Mouse (Mus musculus) G1E (cell line): ENCODE data around the gene Akt3.

Experiments
- CTCF ChIP-seq: IDR thresholded peaks from 2 replicates; pipeline ENCODE4 v1.5.1; 2012; ENCODE audit warnings: low read depth, low read length, inconsistent platforms, mixed read lengths
- GATA1 ChIP-seq: IDR thresholded peaks from 2 replicates; pipeline ENCODE4 v1.6.1; 2012; ENCODE audit warnings: borderline replicate concordance, low read length, inconsistent platforms, mixed read lengths
- GATA2 ChIP-seq: IDR thresholded peaks from 2 replicates; pipeline ENCODE4 v1.6.1; 2012; ENCODE audit warnings: low read depth, low read length, inconsistent platforms, borderline replicate concordance
- POLR2AphosphoS5 ChIP-seq: IDR thresholded peaks from 2 replicates; pipeline ENCODE4 v1.6.1; 2012; ENCODE audit warnings: low read depth, low read length, inconsistent platforms; ENCODE audit not compliant: insufficient replicate concordance
- TAL1 ChIP-seq: conservative IDR thresholded peaks from 2 replicates; pipeline ENCODE4 v1.6.1; 2012; ENCODE audit warnings: low read depth, low read length, inconsistent platforms, mixed read lengths

DNA sequence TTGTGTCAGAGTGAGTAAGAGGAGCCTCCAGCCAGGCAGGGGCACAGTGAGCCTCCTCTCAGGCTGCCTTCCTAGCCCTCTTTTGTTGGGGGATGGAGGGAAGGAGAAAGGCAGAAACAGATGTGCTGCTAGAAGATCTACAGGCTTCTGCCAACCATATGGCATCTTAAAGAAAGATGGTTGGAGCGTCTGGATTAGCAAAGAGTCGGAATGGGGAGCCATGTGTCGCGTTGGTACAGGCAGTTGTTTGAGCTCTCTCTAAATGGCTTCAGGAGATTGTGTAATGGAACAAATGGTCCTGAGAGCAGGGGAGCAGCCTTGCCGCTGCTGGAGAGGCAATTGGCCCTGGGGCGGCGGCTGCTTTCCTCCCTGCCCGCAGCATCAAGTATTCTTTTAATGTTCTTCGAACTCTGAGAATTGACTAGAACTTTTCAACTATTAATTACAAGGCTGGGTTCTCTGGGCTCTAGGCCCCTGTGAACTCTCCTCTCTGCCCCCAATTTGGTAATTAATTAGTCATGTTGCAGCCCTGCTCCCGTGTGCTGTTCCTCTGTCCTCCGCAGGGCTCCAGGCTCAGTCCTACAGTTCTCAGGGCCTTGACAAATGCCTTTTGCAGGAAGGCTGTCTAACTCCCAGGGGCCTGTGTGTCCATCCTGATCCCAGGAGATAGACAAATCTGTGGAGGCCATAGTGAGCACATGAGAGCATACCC, 263.1 kb downstream of the Akt3 start:
- no peak for TF ChIP-seq CTCF
- TF ChIP-seq POLR2AphosphoS5: no peak
- no peak for TF ChIP-seq GATA2
- TF ChIP-seq TAL1: no peak
- no peak for TF ChIP-seq GATA1
